Mouse (Mus musculus): ENCODE results near the gene Abcb4.
"Not testable (repeated sequence)": the region's sequence is repeated elsewhere in the genome, so short reads cannot be mapped to it uniquely, and the experiment has no call there.

Gene Abcb4

GRCm38 (mm10) chr5:8999108-8999507 is 105.6 kb downstream of the Abcb4 start:
- DNase-seq (ENCODE audit: low read depth): no peak

- not testable (repeated sequence) for DNase-seq (ENCODE audit: low read depth)
These were observed 106.5 kb downstream of the Abcb4 start for GRCm38 (mm10) chr5:9000006-9000405.

- DNase-seq (ENCODE audit: low read depth): not testable (repeated sequence)
These were observed 113.1 kb downstream of the Abcb4 start for GRCm38 (mm10) chr5:9006585-9006984.

Data from c-Kit-positive CD71-negative TER-119-negative erythroid progenitor cells, embryonic 14.5 days (primary cell).